20 mouse cellular contexts compared by ENCODE assay signal in the genomic region with DNA sequence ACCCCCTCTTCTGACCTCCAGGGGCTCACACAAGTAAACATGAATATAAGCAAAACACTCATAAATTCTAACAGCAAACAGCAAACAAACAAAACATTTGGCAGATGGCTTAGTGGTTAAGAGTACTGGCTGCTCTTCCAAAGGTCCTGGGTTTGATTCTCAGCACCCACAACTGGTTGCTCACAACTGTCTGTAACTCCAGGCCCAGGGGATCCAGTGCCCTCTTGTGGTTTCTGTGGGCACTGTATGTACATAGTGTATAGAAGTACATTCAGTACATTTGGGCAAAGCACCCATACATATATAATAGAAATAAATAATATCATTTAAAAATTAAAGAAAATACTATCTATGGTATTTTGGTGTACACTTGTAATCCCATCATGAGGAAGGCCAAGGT. TPM values are rescaled to one million over a fixed set of nuclear protein-coding genes. Genes with fewer than 3 reads are reported as not detected.
DNase-seq lines count a peak whose midpoint lies in the region; ATAC-seq and TF ChIP-seq lines count a peak whose summit lies in the region.
"Had no signal": no experiment of that assay in that cellular context is flagged by ENCODE, and none has a peak within 500 bp of the region (broad histone marks: within the 10 kb centered on the region; RNA-seq: fewer than 3 reads in every experiment).

No protein-coding gene starts in this region.

- H3K27me3 ChIP-seq in kidney, postnatal 0 days (ENCODE audit: insufficient read depth, low read length), result no peaks in the 10 kb centered on the region
- H3K27me3 ChIP-seq: heart, embryonic 15.5 days; limb, embryonic 13.5 days had no signal

- H3K9me3 ChIP-seq in kidney, postnatal 0 days (replicated peaks; ENCODE audit: low read length), result no peaks in the 10 kb centered on the region
- H3K9me3 ChIP-seq: heart, embryonic 15.5 days; limb, embryonic 13.5 days had no signal

- TF ChIP-seq CTCF in kidney, postnatal 0 days (IDR thresholded peaks at IDR 0.05; ENCODE audit: low read depth), result peak; percentile 27; the same call in 1 of the 2 replicates

- H3K4me2 ChIP-seq in kidney, postnatal 0 days (ENCODE audit: low read length), result no peak overlapping the region
- H3K4me2 ChIP-seq: heart, embryonic 15.5 days; limb, embryonic 13.5 days had no signal

- H3K36me3 ChIP-seq in kidney, postnatal 0 days (ENCODE audit: insufficient read depth, low read length), result no peaks in the 10 kb centered on the region; the same call in 1 of the 2 replicates

- peak; percentile 31 for DNase-seq in cerebellum, adult 9-10 months
- no peak for DNase-seq in cerebellum, adult 8-10 months
- no peak for DNase-seq in kidney, postnatal 0 days (ENCODE audit: low spot score)
- no peak for DNase-seq in kidney, postnatal 10 days
- DNase-seq in 416B (ENCODE audit: low read depth), result peak; percentile 30
- DNase-seq in R1 (ENCODE audit: low read depth, low spot score), result peak; percentile 54
- DNase-seq in right cerebral cortex, postnatal 14 days, result no peak
- DNase-seq: adrenal gland, postnatal 25 days; cerebellum, adult 11 months; gastrocnemius, postnatal 14 days; heart, adult 18-20 months; heart, postnatal 4 days; kidney, adult 8-10 months; lung, postnatal 36 days; retina, postnatal 1 day; thymus, postnatal 25 days had no signal

- peaks cover 4% of the 10 kb centered on the region; the same call in 1 of the 2 replicates for H3K4me1 ChIP-seq in kidney, postnatal 0 days (replicated peaks; ENCODE audit: insufficient read depth, low read length)

- no peak for ATAC-seq in kidney, postnatal 0 days (replicated peaks; ENCODE audit: low FRiP score, low read depth)
- ATAC-seq: hindbrain, embryonic 16.5 days had no signal

- H3K27ac ChIP-seq in kidney, postnatal 0 days, result no peak overlapping the region
- H3K27ac ChIP-seq: heart, embryonic 15.5 days; limb, embryonic 13.5 days had no signal

- no peak overlapping the region for H3K9ac ChIP-seq in kidney, postnatal 0 days (ENCODE audit: low read depth, low read length)
- H3K9ac ChIP-seq: heart, embryonic 15.5 days; limb, embryonic 13.5 days had no signal

- H3K4me3 ChIP-seq in kidney, postnatal 0 days (replicated peaks; ENCODE audit: low read depth, low read length), result no peak overlapping the region
- H3K4me3 ChIP-seq: heart, embryonic 15.5 days; limb, embryonic 13.5 days had no signal

RNA-seq across cellular contexts. Expression of a gene that starts 2.9 kb away (rescaled TPM):
- polyA plus RNA-seq in kidney, postnatal 0 days (2015; fragmentation: Nextera tagmentation; extraction: Ambion mirVana), result 164 and 165 TPM in 2 replicates

RNA-seq across cellular contexts. Expression of a gene that starts 3.3 kb away (rescaled TPM):
- polyA plus RNA-seq in kidney, postnatal 0 days (2015; fragmentation: Nextera tagmentation; extraction: Ambion mirVana), result 0.13 and 0.34 TPM in 2 replicates
- polyA plus RNA-seq: small intestine, adult 2 months had no signal

RNA-seq across cellular contexts. Expression of a gene that starts 30.8 kb away (rescaled TPM):
- polyA plus RNA-seq in kidney, postnatal 0 days (2015; fragmentation: Nextera tagmentation; extraction: Ambion mirVana), result 9.6 and 11.4 TPM in 2 replicates

RNA-seq across cellular contexts. Expression of a gene that starts 31.1 kb away (rescaled TPM):
- 41.7 and 45.9 TPM in 2 replicates for polyA plus RNA-seq in kidney, postnatal 0 days (2015; fragmentation: Nextera tagmentation; extraction: Ambion mirVana)

RNA-seq across cellular contexts. Expression of a gene that starts 32.3 kb away (rescaled TPM):
- 164 and 166 TPM in 2 replicates for polyA plus RNA-seq in kidney, postnatal 0 days (2015; fragmentation: Nextera tagmentation; extraction: Ambion mirVana)

Comparison
In these comparisons a context has a peak if more than half of its experiments do, and no peak if none do; other contexts are left out.
1. DNase-seq: peak in cerebellum, adult 9-10 months (single experiment), 416B (single experiment) and R1 (single experiment); none in cerebellum, adult 8-10 months (single experiment), kidney, postnatal 0 days (single experiment), kidney, postnatal 10 days (single experiment) and right cerebral cortex, postnatal 14 days (single experiment).